Mouse (Mus musculus) thymus, postnatal 14 days (tissue): ENCODE measurements around the gene Wnt10a.
"Not testable (repeated sequence)": the region's sequence is repeated elsewhere in the genome, so short reads cannot be mapped to it uniquely, and the experiment has no call there.

Experiments used
- DNase-seq: peaks from one replicate; pipeline ENCODE4 v3.0.0; 2021

Gene Wnt10a

DNA sequence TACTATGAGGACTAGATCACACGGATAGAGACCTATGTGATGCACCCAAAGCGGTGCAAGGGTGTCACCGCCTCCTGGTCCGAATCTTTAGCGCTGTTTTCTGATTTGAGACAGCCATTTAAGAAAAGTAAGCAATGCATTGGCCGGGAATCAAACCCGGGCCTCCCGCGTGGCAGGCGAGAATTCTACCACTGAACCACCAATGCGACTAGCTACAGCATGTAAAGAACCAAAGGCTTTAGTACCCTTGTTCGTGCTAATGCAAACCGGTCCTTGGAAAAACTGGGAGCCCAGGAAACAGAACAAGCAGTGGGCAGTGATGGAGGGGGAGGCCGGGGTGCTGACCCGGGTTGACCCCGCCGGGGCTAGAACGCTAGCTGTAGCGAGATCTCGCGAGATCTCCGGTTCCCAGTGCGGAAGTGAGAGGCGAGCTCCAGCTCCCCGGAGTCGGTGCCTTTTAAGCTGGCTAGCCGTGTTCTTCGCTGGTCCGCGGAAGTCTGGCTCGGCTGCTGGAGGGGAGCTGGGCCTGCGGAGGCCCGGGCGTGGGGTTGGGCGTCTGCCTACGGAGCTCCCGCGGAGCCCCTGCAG, 25.4 kb downstream of the Wnt10a start:
- peak; percentile 93 for DNase-seq

DNA sequence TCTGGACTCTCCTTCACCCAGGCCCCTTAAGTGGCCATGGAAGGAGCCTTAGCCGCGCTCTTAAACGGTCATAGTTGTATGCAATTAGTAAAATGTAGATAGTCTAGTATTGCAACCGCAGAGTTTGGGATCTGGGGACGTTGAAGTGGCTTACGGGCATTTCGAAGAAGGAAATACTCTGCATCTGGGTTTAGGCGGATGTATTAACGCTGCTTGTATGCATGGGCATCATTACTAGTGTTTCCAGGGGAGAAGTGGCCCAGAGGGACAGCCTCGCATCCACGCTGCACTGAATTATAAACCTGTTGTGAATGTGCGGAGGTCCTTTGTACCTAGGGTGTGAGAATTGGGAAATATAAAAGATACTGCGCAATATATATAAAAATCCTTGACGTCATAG, 25.9 kb downstream of the Wnt10a start:
- peak; percentile 24 for DNase-seq

DNA sequence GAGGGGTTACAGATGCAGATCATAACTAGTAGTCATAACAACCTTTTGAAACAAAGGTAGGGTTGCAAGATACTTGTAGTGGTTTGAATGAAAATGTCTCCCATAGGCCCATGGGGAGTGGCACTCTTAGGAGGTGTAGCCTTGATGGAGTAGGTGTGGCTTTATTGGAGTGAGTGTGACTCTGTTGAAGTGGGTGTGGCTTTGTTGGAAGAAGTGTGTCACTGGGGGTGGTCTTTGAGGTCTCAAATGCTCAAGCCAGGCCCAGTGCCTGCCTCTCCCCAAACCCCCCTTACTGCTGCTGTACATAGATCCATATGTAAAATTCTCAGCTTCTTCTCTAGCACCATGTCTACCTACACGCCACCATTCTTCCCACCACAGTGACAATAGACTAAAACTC, 27.2 kb downstream of the Wnt10a start:
- no peak for DNase-seq

DNA sequence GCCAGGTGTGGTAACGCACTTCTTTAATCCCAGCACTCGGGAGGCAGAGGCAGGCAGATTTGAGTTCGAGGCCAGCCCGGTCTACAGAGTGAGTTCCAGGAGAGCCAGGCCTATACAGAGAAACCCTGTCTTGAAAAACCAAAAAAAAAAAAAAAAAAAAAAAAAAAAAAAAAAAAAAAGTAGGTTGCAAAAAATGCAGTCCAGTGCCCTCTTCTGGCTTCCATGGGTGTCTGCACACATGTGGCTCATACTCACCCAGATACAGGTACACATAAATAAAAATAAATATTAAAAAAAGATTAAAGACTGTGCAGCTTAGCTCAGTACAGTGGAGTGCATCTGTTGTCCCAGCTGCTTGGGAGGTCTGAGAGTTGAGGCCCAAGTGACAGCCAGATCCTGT, 32.3 kb downstream of the Wnt10a start:
- DNase-seq, result not testable (repeated sequence)

DNA sequence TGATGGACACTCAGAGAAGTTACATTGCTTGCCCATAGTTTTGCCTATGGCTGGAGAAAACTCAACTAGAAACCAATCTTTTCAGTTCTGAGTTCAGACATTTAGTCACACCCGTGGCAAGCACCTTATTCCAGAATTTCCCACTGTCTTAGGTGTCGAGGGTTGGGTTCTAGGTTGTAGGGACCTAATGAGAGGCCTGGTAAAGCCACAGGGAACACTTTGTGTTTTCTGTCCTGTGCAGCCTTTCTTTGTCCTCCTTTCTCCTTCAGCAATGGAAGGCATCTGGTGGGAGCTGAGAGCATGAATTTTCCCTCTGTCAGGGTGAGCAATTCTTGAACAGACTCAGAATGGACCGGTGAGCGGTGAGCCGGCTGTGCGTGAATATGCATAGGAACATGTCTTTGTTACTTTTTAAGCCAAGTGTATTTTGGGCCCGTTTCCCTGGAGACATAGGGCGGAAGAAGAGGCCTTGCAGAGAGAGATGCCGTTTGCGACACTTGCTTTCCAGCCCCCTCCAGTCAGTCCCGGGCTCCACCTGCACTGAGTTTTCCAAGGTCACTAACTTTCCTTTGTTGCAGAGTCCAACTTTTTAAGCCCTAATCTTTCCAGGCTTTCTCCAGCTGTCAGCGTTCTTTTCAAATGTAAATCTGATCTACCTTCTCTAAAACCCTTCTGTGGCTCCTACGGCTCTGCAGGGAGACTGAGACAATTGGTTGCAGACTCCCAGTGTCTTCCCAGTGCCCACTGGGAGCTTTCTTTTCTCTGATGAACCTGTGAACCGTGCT, 33.4 kb downstream of the Wnt10a start:
- no peak for DNase-seq

DNA sequence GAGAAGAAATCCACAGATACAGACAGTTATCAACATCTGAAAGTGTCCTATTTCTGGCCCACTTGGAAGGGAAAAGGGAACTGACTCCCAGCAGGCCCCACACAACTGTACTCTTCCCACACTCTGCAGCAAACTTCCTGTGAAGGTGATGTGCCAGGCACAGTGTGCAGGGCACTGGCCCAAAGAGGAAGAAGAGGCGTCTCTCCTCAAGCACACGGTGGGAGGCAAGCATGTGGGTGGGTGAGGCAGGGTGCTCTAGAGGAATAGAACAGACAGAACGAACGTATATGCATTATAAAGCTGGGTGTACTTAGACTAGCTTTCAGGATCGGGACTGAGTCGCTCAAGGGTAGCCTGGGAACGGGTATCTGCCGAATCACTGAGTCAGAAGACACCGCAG, 38.7 kb downstream of the Wnt10a start:
- DNase-seq, result no peak

DNA sequence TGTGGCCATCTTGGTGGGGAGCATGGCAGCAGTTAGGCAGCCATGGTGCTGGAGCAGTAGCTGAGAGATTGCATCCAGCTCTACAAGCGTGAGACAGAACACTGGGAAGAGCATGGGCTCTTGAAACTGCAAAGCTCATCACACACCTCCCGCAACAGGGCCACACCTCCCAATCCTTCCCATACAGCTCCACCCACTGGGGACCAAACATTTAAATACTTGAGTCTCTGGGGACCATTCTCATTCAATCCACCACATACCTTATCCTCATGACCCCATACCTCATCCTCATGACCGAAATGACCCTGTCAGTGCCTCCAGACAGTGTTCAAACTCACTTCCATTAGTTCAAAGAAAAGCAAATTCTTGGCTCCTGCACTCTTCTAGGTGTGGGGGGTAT, 41.9 kb downstream of the Wnt10a start:
- DNase-seq, result no peak

DNA sequence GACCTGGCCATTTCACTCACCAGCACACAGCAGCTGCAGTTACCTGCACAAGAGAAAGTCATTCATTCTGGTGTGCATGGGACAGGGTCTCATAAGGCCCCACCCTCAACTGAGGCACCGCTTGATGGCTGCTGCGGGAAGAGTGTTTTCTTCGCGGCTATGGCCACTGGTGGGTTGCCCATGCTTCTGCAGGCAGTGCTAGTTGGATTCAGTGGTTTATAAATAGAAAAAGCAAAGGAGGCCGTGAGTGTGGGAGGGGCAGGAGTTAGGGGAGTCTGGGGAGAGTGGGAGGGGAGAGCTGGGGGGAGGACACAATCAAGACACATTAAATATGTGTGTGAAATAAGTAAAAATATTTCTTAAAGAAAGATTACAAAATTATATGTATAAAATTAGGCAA, 51.8 kb downstream of the Wnt10a start:
- DNase-seq, result no peak

DNA sequence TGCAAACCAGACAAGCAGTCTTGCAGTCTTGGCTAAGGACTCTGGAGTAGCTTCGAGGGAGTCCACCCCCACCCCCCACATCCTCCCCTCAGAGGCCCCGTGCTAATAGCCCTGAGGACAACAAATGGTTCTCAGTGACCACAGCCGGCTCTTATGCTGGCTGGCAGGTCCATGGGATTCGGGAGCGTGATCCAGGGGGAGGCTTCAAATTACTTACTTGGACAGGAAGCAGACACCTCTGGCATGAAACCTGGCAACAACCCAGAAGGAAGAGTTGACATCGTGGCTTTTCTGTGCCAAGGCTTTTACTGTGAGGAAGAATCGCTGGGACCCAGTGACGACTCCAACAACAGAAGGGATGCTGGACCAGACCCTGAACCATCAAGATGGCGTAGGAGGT, 55.0 kb downstream of the Wnt10a start:
- DNase-seq, result no peak

DNA sequence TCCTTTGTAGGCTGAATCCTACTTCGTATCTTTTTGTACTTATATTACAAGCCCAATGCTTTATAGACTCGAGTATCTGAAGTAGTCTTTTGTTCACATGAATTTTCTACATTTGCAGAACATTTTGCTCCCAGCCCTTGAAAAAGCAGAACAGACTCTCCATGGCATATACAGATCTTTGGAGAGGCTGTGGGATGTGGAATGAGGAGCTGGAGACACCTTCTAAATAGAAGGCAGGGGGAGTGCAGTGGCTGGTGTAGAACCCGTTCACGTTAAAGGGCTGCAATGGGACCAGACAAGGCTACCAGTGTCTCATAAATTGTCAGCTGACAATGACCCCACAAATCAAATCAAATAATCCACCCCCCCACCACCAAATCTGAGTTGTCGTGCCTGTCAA, 57.6 kb downstream of the Wnt10a start:
- no peak for DNase-seq

DNA sequence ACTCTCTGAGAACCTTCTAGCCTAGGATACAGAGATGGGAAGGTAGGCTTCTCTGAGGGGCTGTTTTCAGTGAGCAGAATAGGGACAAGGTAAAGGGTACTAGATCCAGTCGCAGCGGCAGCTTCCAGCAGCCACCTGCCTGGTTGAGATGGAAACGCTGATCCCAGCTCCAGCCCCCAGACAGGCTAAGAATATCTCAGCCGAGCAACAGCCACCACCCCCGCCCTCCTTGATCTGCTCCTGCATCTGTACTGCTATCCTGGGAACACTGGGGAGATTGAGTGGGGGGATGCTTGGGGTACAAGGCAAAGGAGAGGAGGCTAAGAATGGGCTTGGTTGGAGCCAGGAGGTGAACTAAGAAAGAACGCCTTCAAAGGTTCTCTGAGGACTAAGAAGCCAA, 58.9 kb downstream of the Wnt10a start:
- no peak for DNase-seq

DNA sequence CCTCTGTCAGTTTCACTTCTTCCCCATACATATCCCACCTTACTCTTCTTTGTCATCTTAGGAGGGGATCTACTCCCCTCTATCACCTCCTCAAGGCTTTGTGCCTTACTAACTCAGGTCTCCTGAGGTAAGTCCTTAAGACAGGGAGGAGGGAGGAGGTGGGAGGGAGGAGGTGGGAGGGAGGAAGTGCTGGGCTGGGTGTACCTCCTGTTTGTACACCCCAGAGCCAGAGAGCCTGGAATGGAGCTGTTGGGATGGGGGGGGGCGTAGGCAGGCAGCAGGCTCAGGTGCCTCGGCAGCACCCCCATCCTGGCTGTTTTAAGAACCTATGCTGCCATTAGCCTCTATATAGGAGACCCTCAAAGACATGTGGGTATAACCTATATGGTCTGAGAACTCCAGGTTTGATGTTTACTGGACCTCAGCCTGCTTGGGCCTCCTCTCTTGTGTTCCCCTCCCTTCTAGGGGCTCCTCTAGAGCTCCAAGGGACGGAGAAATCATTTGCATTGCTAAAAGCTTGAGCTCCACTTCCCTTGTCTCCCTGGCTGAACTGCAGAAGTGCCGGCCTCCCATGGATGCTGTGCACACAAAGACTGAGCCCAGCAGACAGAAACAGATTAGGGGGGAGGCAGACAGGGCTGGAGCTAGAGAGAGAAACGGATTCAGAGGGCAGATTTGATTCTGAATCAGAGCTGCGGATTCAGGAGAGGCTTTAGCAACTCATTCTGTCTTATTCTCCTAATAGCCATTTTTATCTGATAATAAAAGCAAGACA, 59.9 kb downstream of the Wnt10a start:
- no peak for DNase-seq
